Mouse (Mus musculus) frontal cortex, adult 2 months (tissue): ENCODE results near the gene Nfatc4. TPM values are rescaled to one million over a fixed set of nuclear protein-coding genes. Genes with fewer than 3 reads are reported as not detected.

ENCODE experiments used
- DNase-seq, 2 experiments: peaks; one replicate each; pipeline ENCODE4 v3.0.0; 2022; ENCODE audit warnings: low spot score in 1 of 2; ENCODE audit errors: extremely low spot score in 1 of 2
- polyA plus RNA-seq: library from polyadenylated mRNA; depleted of rRNA; stranded (reverse); fragments of >200 nt; gene quantifications from 2 replicates; pipeline ENCODE4 v1.2.3, GENCODE M21; 2012

The Nfatc4 gene
- polyA plus RNA-seq, 1 experiment = 2.7 TPM

- DNase-seq = no peak
Measured at GRCm38 (mm10) chr14:55820576-55820975, 2.4 kb upstream of the Nfatc4 start.

GRCm38 (mm10) chr14:55822435-55822990 lies 431 bp upstream of the Nfatc4 start:
- peak; percentile 34 to 73 for DNase-seq

- DNase-seq = no peak
Measured at GRCm38 (mm10) chr14:55824001-55824480, 1.1 kb downstream of the Nfatc4 start.

GRCm38 (mm10) chr14:55824481-55825215 lies 1.7 kb downstream of the Nfatc4 start:
- no peak for DNase-seq

- DNase-seq = no peak
Measured at GRCm38 (mm10) chr14:55825216-55826051, 2.5 kb downstream of the Nfatc4 start.

- DNase-seq = no peak
Measured at GRCm38 (mm10) chr14:55826142-55826541, 3.2 kb downstream of the Nfatc4 start.

- DNase-seq = no peak
Measured at GRCm38 (mm10) chr14:55826551-55827340, 3.8 kb downstream of the Nfatc4 start.

- no peak for DNase-seq
Measured at GRCm38 (mm10) chr14:55828716-55829263, 5.8 kb downstream of the Nfatc4 start.

- DNase-seq = no peak
Measured at GRCm38 (mm10) chr14:55829854-55830253, 6.9 kb downstream of the Nfatc4 start.

GRCm38 (mm10) chr14:55830331-55830730 lies 7.4 kb downstream of the Nfatc4 start:
- no peak for DNase-seq

- DNase-seq = no peak
Measured at GRCm38 (mm10) chr14:55833126-55833525, 10.2 kb downstream of the Nfatc4 start.

GRCm38 (mm10) chr14:55834808-55835533 lies 12.0 kb downstream of the Nfatc4 start:
- DNase-seq = no peak

- no peak for DNase-seq
Measured at GRCm38 (mm10) chr14:55838312-55838711, 15.4 kb downstream of the Nfatc4 start.

GRCm38 (mm10) chr14:55838740-55839139 lies 15.8 kb downstream of the Nfatc4 start:
- DNase-seq = no peak

- no peak for DNase-seq
Measured at GRCm38 (mm10) chr14:55840853-55841366, 18.0 kb downstream of the Nfatc4 start.

- no peak for DNase-seq
Measured at GRCm38 (mm10) chr14:55842794-55843193, 19.9 kb downstream of the Nfatc4 start.

- no peak for DNase-seq
Measured at GRCm38 (mm10) chr14:55845506-55846294, 22.8 kb downstream of the Nfatc4 start.

GRCm38 (mm10) chr14:55850885-55851284 lies 27.9 kb downstream of the Nfatc4 start:
- no peak for DNase-seq
